Mouse (Mus musculus) gonadal fat pad, adult 2 months (tissue): ENCODE data around the gene Tgtp2. TPM values are rescaled to one million over a fixed set of nuclear protein-coding genes. Genes with fewer than 3 reads are reported as not detected.
A peak's percentile ranks its signal among the peaks of the same experiment; 100 is the strongest.
"Not testable (repeated sequence)": the region's sequence is repeated elsewhere in the genome, so short reads cannot be mapped to it uniquely, and the experiment has no call there.

Experiments
- DNase-seq: peaks from one replicate; pipeline ENCODE4 v3.0.0-alpha.2; 2012; ENCODE audit warnings: low read depth
- polyA plus RNA-seq: library from polyadenylated mRNA; depleted of rRNA; stranded (reverse); fragments of >200 nt; gene quantifications from 2 replicates; pipeline ENCODE4 v1.2.3, GENCODE M21; 2012; rRNA removed

Tgtp2 gene
- polyA plus RNA-seq = 3.8 and 6.6 TPM in 2 replicates

DNA sequence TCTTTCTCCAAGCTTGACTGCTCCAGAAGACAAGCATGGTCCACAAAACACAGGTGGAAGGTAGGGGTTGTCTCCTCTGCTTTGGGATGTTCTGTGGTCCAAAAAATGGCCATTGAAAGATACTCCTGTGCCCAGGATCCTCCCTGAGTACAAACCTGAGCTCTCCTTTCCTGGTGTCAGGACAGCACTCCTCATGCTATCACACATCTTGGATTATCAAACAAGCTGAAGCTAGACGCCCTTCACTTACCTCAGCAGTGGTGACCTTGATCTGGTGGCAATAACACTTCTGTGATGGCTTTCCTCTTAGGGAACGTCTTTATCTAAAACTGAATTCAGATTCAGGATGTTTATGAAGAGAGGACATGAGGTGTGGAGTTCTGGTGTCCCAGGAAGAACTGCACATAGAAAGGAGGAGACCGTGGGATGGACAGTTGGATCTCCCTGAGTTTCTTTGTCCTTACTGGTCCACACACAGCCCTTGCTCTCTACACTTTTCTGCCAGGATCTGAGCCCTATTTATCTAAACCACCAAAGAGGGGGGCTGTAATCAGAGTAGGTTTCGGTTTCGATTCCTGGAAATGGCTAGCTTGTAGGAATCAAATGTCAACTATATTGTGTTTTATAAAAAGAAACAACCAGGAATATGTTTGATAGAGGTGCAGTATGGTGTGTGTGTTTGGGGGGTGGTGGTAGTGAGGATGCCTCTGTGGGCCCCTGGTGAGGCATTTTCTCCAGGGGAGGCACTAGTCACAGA lies at the start of gene Tgtp2:
Gene Tgtp2 (minus strand): TSS at position 494 of the 757 bp plus-strand sequence.
- DNase-seq = not testable (repeated sequence)

DNA sequence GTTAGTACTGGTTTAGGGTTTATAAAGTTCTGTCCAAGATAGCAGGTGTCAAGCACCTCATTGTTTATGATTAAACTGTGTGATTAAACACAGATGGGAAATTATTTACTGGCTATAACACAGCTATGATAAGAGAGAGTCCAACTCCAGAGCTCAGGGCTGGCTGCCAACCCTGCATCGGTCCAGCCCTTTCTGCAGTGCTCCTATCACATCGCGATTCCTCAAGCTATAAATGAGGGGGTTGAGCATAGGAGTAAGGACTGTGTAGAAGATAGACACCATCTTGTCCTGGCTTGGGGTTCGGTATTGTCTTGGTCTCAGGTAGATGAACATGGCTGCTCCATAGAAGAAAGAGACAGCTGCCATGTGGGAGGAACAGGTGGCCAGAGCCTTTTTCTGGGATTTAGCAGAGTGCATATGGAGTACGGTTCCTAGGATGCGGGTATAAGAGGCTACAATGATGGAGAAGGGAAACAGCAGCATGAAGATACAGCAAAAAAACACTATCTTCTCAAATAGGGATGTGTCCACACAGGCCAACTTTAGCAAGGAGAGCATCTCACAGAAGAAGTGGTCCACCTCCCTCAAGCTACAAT lies 48.7 kb upstream of the Tgtp2 start:
- no peak for DNase-seq

DNA sequence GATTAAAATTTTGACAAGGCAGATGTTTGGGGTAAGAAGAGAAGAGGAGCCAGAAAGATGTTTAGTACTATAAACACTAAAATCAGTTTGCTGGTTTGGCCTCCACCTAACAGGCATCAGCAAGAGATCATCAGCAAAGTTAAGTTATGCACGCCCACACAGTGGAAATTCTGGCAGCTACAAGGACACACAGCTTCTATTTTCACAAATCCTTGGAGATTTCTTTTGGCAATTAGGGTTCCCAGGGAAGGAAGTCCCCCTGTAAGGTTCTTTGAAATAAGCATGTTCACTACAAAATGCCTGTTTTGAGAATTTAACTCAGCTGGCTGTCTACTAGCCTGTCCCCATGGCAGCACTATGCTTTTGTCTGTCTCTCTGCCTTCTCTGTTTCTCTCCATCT lies 47.0 kb upstream of the Tgtp2 start:
- no peak for DNase-seq

DNA sequence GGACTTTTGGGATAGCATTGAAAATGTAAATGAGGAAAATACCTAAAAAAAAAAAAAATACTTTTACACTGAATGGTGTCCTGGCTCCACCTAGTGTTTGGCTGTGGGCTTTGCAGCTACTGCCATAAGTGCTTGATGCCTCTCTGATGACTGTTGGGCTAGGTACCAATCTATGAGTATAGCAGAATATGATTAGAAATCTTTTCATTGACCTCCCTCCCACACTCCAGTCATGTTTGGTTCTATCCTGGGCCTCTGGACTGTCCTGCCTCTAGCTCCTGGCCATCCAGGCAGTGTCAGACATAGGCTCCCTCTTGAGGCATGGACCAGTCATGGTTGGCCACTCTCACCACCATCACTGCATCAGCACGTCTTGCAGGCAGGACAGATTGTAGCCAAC lies 44.8 kb upstream of the Tgtp2 start:
- DNase-seq = no peak

DNA sequence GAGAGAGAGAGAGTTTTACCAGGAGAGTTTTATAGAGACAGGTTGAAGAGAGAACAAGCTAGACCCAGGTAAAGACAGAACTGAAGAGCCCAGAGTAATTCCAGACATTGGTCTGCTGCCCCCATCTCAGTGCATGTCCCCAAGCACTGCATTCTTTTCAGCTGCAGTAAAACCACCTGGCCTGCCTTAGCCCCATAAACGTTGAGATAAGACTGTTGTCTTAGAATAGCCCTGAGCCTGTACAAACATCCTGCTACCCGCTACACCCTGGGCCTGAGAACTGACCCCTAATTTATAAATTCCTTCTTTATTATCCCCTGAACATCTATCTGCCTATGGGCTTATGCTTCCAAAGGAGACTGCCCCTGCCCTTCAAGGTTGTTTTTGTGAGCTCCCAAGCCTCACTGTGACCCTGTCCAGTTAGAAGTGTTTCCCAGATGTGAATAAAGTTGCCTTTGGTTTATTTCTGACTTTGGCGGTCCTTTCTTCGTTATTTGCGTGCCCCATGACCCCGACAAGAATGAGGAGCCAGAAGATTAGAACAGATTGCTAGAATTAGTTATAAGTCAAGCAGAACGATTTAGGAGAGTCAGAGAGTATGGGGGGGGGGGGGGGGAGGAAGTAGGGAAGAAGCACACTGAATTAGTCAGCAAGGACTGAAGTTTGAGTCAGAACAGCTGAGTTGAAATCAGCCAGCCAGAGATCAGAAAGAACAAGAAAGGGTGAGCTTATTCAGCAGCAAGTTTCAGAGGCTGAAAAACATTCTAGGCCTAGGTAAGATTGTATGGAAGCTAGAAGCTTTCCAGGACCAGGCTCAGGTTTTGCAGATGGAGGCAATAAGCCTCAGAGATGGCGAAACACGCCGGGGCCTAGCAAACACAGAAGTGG lies 43.9 kb upstream of the Tgtp2 start:
- DNase-seq = no peak

GRCm38 (mm10) chr11:49105752-49106151 lies 41.7 kb upstream of the Tgtp2 start:
- no peak for DNase-seq

DNA sequence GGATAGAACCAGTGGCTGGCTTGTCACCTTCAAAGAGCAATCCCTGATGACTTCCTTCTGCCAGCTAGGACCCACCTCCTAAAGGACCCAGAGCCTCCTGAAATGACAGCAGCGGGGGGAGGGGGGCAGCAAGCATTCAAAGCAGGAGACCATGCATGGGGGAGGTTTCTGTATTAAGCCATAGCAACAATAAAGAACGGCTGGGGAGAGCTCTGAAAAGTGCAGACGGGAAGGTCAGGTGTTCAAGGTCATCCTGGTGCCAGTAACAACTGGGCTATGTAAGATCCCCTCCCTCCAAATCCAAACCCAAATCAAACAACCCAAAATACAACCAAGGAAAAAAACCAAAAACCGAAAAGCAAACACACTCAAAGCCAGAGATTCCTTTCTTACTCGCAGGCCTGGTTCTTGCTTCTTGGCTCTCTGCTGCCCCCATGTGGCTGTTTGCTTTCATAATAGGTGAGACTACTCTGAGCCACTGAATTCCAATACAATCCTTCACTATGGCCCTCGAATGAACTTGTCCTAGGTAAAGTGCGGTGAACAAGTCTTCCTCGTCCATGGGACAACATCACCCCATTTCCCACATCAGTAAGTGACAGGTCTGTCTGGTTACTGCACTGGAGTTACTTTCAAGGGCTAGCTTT lies 39.2 kb upstream of the Tgtp2 start:
- peak; percentile 13 for DNase-seq

GRCm38 (mm10) chr11:49101500-49101899 lies 37.5 kb upstream of the Tgtp2 start:
- no peak for DNase-seq

- no peak for DNase-seq
These were observed 36.4 kb upstream of the Tgtp2 start for GRCm38 (mm10) chr11:49100409-49100808.

- DNase-seq = no peak
These were observed 31.4 kb upstream of the Tgtp2 start for GRCm38 (mm10) chr11:49095367-49095766.

GRCm38 (mm10) chr11:49093861-49094660 lies 30.1 kb upstream of the Tgtp2 start:
- no peak for DNase-seq

DNA sequence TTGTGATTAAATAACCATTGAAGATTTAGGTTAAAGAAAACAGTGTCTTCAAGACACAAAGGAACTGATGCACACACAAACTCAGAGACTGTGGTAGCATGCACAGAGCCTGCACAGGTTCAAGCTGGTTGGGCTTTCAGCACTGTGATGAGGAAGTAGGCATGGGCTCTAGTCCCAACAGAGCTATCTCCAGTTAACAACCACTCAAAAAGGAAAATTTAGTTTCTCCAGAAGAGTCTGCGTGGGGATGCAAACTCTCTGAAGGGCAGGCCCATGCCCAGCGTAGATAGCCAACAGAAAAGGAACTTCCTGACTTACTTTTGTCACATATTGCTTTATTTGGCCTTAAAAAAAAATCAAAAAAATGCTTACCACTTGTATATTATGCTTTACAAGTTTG lies 28.8 kb upstream of the Tgtp2 start:
- DNase-seq = no peak

- DNase-seq = no peak
These were observed 28.1 kb upstream of the Tgtp2 start for GRCm38 (mm10) chr11:49092053-49092586.

- DNase-seq = no peak
These were observed 27.2 kb upstream of the Tgtp2 start for GRCm38 (mm10) chr11:49091171-49091570.

GRCm38 (mm10) chr11:49090551-49090950 lies 26.5 kb upstream of the Tgtp2 start:
- DNase-seq = no peak

DNA sequence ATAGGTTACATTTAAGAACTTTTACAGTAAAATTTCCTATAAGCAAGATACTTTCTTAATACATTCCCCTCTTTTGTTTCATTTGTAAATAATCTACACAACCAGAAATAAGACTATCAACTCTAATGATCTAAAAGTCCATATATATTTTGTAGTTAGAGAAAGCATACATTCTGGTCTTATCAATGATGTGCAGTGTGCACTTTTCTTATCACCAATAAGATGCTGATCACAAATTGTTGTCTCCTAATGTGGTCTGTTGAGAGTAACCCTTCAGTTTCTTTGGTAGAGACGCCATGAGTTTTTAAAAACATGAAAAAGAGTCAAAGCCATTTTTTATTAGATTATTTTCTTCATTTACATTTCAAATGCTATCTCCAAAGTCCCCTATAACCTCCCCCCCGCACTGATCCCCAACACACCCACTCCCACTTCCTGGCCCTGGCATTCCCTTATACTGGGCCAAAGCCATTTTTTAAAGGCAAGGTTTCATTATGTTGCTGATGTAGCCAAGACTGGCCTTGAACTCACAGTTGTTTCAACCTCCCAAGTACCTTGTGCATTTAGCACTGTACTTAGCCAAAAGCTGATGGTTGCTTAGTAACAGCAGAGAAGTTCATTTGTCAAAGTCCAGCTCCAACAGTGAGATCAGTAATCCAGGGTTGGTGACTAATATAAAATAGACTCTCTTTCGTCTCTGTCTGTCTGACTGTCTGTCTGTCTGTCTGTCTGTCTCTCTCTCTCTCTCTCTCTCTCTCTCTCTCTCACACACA lies 25.9 kb upstream of the Tgtp2 start:
- DNase-seq = no peak

DNA sequence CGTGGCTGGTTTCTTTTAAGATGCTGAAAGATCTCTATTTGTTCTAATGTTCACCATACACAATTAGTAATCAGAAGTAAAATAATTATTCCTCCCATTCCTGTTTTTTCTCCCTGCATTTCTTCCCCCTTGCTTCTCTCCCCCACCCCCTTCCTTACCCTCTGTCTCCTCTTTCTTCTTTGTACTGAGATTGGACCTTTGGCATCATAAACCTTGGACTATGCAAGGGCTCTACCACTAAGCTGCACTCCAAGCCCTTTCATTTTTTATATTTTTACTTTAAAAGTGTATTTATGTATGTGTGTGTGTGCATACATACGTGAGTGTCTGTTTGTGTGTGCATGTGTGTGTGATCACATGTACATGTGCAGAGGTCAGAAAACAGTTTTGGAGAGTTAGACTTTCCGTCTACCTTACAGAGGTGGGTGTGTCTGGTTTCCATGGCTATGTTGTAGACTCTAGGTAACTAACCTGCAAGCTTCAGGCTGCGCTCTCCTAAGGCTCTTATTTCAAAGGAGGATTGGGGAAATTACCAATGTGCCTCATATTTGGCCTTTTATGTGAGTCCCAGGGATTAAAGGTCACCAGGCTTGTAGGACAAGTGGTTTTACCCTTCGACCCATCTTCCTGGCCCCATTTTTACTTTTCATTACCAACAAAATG lies 25.1 kb upstream of the Tgtp2 start:
- DNase-seq = no peak

DNA sequence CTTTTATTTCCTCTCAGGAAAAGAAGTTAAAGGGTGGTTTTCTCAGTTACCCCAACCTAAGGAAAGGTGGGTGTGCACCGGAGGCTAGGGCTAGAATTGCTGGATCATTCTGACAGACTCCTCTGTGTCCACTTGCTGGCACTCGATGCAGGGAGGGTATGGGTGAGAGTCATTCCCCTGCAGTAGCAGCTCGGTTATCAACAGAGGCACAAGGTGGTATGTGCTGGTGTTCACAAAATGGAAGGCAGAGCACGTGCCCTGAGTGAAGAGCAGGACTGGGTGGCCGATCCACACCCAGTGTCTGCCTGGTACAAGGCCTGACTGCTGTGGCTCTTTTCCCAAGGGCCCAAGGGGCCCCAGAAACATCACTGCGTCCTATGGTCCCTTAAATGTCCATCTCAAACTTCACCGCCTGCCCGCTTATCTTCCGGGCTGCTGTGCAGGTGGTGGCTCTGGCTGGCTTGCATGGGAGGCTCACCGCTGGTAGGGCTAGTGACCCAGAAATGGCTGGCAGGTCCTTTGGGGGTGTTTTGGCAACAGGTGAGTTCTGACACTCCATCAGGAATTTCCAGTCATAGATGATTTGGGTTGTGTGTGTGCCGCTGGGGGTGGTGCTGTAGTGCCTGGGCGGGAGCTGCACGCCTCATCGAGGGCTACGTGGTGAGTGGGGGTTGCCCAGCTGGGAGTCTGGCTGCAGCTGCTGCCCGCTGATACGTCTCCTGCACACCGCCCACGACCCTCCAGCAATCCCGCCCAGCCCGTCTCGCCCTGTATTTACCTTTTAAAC lies 24.0 kb upstream of the Tgtp2 start:
- no peak for DNase-seq

- no peak for DNase-seq
These were observed 22.9 kb upstream of the Tgtp2 start for GRCm38 (mm10) chr11:49086858-49087361.
